Mouse (Mus musculus) cerebellum, adult 11 months (tissue): ENCODE measurements around the gene Osgin1.

Experiments used
- DNase-seq: peaks from one replicate; pipeline ENCODE4 v3.0.0; 2022

Gene Osgin1

GRCm38 (mm10) chr8:119446211-119446989 lies 12.5 kb downstream of the Osgin1 start, which contains the start of gene Necab2:
Gene Necab2 (plus strand): TSS chr8:119446719.
- DNase-seq, result peak; percentile 63

DNA sequence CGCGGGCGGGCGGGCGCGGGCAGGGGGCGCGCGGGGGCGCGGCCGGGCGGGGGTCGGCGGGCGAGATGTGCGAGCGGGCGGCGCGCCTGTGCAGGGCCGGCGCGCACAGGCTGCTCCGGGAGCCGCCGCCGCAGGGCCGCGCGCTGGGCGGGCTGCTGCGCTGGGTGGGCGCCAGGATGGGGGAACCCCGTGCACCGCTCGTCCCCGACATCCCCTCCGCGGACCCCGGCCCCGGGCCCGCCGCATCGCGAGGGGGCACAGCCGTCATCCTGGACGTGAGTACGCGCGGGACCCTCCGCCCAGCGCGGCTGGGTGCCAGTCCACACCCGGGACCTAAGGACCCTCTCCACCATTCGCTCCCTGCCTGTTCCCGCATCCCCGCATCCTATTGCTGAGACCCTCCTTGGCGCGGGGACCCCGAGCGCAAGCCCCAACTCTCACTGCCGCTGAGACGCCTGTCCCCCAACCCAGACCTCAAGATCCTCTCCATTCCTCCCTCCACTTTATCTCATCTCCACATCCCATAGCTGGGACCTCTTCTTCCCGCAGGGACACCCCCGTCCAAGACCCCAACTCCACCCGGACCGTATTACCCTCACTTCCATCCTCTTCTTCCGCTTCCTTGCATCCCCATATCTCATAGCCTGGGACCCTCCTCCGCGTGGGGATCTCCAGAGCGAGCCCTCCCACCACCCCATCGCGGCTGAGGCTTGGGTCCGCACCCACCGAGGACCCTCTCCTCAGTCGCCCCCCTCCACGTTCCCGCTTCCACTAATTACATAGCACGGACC lies 13.3 kb downstream of the Osgin1 start:
- no peak for DNase-seq

- DNase-seq, result no peak
These were observed 13.9 kb downstream of the Osgin1 start for GRCm38 (mm10) chr8:119447781-119448170.

DNA sequence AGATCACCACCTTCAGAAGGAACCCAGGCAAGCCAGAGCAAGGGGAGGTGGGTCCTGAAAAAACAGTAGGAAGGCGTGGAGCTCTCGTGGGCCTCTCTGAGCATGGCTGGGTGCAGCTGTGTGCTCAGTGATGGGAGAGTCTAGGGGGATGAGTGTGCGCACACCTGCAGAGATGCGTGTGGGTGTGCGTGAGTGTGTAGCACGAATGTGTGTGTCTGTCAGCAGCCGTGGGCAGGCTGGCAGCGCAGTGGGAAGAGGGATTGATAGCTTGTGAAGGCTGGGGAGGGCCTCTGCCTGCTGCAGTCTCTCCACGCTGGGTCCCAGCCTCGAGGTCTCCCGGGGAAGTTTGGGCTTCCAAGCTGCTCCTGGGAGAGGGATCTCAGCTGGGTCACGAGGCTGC lies 15.7 kb downstream of the Osgin1 start:
- DNase-seq, result no peak

- no peak for DNase-seq
These were observed 17.2 kb downstream of the Osgin1 start for GRCm38 (mm10) chr8:119451131-119451530.

- DNase-seq, result no peak
These were observed 19.0 kb downstream of the Osgin1 start for GRCm38 (mm10) chr8:119452919-119453318.

- DNase-seq, result no peak
These were observed 22.1 kb downstream of the Osgin1 start for GRCm38 (mm10) chr8:119456045-119456444.

DNA sequence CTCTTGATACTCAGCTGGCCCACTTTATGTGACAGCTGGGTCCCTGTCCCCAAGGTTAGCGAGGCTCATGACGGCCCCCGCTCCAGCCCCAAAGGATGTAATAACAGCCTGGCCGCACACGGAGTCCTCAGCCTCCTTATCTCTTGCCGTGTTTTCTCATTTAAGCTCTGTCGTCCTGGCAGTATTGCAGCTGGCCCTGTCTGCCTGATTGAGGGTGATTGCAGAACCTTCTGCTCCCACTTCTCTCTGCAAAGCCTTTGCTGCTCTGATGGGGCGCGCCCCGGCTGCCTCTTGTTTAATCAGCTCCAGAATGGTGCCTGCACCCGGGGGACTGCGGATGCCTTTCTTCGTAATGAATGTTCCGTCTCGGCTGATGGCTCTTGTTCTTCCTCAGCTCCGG lies 25.8 kb downstream of the Osgin1 start:
- DNase-seq, result no peak

DNA sequence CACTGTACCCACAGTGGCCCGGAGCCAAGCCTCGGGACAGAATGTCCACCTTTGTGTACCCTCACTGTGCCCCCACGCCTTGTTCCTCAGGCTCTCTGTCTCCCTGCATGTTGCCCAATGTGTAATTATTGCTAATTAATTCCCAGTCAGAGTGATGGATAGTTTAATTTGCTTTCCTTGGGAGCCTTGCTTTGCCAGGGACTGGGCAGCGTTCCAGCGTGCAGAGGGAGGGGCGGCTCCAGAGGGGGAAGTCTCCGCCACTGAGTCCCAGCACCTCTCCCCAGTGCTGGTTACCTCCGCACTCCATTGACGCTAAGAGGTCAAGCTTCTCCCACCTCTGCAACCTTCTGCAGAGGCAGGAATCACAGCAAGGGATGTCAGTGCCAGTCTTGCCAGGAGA lies 27.4 kb downstream of the Osgin1 start:
- no peak for DNase-seq

DNA sequence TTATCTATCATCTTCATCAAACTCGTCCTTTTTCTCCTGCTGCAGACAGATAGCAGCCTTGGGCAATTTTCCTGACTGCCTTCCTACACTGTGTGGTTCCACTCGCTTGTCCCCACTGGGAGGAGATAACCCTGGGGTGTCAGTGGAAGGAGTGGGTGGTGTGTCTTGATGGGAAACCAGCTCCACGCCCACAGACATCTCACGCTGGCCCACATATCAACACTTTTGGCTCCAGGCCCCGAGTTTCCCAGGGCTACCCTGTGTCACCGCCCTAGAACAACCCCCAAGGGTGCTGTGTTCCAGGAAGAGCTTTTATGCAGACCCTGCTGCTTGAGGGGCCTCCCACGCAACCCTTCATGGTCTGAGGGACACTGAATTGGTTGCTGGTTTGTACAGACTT lies 29.8 kb downstream of the Osgin1 start:
- no peak for DNase-seq

DNA sequence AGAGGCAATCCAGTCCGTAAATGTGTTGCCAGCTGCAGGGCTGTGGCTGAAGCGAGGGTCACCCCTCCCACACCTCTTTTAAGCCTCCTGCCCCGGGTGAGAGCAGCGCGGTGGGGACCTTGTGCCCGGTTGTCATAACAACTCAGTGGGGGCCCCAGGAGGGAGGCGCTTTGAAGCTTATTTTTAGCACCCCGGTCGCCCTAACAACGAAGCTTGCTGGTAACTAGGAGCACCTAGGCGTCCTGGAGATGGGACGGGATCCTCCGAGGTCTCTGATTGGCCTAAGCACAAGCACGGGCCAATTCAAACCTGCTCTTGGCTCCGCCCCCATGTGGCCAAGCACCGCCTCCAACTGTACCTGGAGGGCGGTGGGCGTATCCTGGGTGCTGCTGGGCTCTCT lies 32.2 kb downstream of the Osgin1 start:
- DNase-seq, result no peak

DNA sequence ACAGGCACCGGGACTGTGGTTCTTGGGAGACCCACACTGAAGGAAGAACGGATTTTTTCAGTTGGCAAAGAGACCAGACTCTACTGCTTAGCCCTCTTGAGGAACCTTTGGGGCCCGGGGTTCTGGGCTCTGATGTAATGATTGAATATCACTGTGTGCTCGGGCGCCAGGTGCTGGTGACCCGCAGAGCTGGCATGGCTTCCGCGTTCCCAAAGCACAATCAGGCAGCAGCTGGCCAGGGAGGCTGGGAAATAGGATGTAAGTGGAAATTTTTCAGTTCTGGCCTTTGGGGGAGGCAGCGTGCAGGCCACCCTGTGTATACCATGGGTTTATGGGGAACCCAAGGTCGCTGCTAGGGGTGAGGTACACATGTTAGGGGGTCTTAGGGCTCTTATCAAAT lies 32.9 kb downstream of the Osgin1 start:
- DNase-seq, result no peak

GRCm38 (mm10) chr8:119468091-119468490 lies 34.2 kb downstream of the Osgin1 start:
- DNase-seq, result no peak

DNA sequence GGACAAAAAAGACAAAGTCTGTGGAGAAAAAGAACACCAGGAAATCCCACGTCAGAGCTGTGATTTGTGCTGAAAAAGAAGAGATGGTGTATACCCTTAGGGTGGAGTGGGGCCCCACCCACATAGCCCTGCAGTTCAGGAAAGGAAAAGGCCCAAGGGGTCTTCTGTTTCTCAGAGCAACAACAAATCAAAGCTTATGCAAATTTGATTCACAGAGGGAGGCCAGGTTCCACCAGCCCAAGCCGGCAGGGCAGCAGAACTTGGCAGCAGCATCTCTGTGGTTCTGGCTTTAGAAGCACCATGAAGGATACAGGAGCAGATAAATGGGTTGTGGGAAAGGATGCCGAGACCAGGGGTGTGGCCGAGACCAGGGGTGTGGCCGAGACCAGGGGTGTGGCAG lies 44.8 kb downstream of the Osgin1 start:
- no peak for DNase-seq

DNA sequence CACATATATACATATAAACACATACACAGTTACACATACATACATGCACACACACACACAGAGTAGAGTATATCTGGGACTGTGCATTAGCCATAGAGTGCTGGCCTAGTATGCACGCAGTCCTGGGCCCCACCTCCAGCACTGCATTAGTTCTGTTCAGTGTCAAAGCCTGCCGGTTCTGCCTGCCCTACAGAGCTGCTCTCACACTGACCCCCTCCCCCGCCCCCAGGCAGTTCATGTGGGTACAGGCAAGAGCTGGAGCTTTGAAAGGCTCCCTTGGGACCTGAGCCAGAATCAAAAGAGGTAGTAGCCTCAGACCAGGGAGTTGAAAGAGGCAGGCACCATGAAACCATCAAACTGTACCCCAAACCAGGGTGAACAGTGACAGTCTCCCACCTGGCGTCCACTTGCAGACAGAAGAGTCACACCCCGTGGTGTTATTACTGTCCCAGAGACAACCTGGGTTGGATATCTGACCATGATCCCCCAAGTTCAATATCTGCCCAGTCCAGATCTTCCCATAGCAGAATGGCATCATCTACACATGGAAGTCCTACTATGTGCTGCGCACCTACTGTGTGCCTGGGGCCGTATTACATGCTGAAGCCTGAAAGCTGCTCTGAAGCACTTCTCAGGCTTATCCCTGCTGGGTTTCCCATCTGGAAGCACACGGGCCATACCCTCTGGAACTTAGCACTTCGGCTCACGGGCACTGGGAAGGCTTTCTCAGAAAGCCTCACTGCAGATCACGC lies 50.4 kb downstream of the Osgin1 start:
- DNase-seq, result no peak

DNA sequence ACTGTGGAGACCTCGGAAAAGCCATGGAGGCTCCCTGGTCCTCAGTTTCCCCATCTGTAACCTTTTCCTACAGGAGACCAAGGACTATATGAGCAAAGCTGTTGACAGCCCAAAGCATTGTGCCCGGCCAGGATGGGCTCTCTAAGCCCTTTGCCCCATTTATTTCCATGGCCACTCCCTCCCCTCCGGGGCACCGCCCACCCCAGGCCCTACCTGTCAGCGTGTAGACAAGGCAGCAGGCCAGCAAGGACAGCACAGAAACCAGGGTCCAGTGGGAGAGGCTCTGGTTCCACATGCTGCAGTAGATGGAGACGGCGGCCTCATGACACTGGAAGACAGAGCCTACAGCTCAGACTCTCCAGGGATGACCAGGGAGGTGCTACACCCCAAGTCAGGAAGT lies 53.2 kb downstream of the Osgin1 start:
- no peak for DNase-seq
